Mouse (Mus musculus) left cerebral cortex, postnatal 36 days (tissue): ENCODE measurements around the gene Krtap27-1. TPM values are rescaled to one million over a fixed set of nuclear protein-coding genes. Genes with fewer than 3 reads are reported as not detected.

Source experiments
- DNase-seq, 2 experiments: peaks; one replicate each; pipeline ENCODE4 v3.0.0; 2021 to 2022; ENCODE audit warnings: low spot score in 2 of 2, mixed read lengths in 1 of 2
- intact Hi-C: fragments of 180-260 bp; cut with DNase I; formaldehyde crosslinking; loops from one replicate; pipeline ENCODE4 v1.15.1; 2025
- total RNA-seq, 2 experiments: library from RNA; stranded (reverse); gene quantifications; 2 replicates each; pipeline ENCODE4 v1.2.3; 2021

Gene Krtap27-1
- total RNA-seq = not detected

- intact Hi-C loops = no loop called here
- DNase-seq = no peak
Measured at GRCm38 (mm10) chr16:88671571-88671970, at the start of gene Krtap27-1. Gene Krtap27-1 (minus strand): TSS chr16:88671671.

- intact Hi-C loops = no loop called here
- DNase-seq = no peak
Measured at GRCm38 (mm10) chr16:88720031-88720430, 48.6 kb upstream of the Krtap27-1 start.

GRCm38 (mm10) chr16:88716549-88716948 lies 45.1 kb upstream of the Krtap27-1 start:
- DNase-seq = no peak
- intact Hi-C loops = no loop called here

- intact Hi-C loops = no loop called here
- no peak for DNase-seq
Measured at GRCm38 (mm10) chr16:88711245-88711644, 39.8 kb upstream of the Krtap27-1 start.

GRCm38 (mm10) chr16:88710757-88711156 lies 39.3 kb upstream of the Krtap27-1 start:
- intact Hi-C loops = no loop called here
- no peak for DNase-seq

GRCm38 (mm10) chr16:88707496-88708012 lies 36.1 kb upstream of the Krtap27-1 start, which contains the start of gene 2310061N02Rik:
Gene 2310061N02Rik (minus strand): TSS chr16:88707962.
- intact Hi-C loops = no loop called here

GRCm38 (mm10) chr16:88701072-88701864 lies 29.8 kb upstream of the Krtap27-1 start:
- DNase-seq = no peak
- intact Hi-C loops = no loop called here

More at GRCm38 (mm10) chr16:88707496-88708012, 36.1 kb upstream of the Krtap27-1 start, which contains the start of gene 2310061N02Rik:
- no peak for DNase-seq

GRCm38 (mm10) chr16:88696256-88696655 lies 24.8 kb upstream of the Krtap27-1 start:
- DNase-seq = no peak
- intact Hi-C loops = no loop called here

GRCm38 (mm10) chr16:88681282-88681681 lies 9.8 kb upstream of the Krtap27-1 start:
- DNase-seq = no peak
- intact Hi-C loops = no loop called here

GRCm38 (mm10) chr16:88679099-88679498 lies 7.6 kb upstream of the Krtap27-1 start:
- intact Hi-C loops = no loop called here
- DNase-seq = no peak

GRCm38 (mm10) chr16:88657426-88657825 lies 14.0 kb downstream of the Krtap27-1 start:
- intact Hi-C loops = no loop called here
- DNase-seq = no peak

- intact Hi-C loops = no loop called here
- no peak for DNase-seq
Measured at GRCm38 (mm10) chr16:88651952-88652351, 19.5 kb downstream of the Krtap27-1 start.

GRCm38 (mm10) chr16:88651082-88651481 lies 20.4 kb downstream of the Krtap27-1 start:
- intact Hi-C loops = no loop called here
- DNase-seq = no peak

GRCm38 (mm10) chr16:88647358-88647846 lies 24.1 kb downstream of the Krtap27-1 start, which contains the start of gene Krtap26-1:
Gene Krtap26-1 (minus strand): TSS chr16:88647796.
- intact Hi-C loops = no loop called here
- no peak for DNase-seq

GRCm38 (mm10) chr16:88646366-88647111 lies 24.9 kb downstream of the Krtap27-1 start:
- no peak for DNase-seq
- intact Hi-C loops = no loop called here

- no peak for DNase-seq
- intact Hi-C loops = no loop called here
Measured at GRCm38 (mm10) chr16:88640053-88640452, 31.4 kb downstream of the Krtap27-1 start.

GRCm38 (mm10) chr16:88635142-88635541 lies 36.3 kb downstream of the Krtap27-1 start:
- no peak for DNase-seq
- intact Hi-C loops = no loop called here

- no peak for DNase-seq
- intact Hi-C loops = no loop called here
Measured at GRCm38 (mm10) chr16:88631474-88631873, 40.0 kb downstream of the Krtap27-1 start.

- no peak for DNase-seq
- intact Hi-C loops = no loop called here
Measured at GRCm38 (mm10) chr16:88627566-88627965, 43.9 kb downstream of the Krtap27-1 start, which contains the start of gene 2310079G19Rik. Gene 2310079G19Rik (minus strand): TSS chr16:88627666.
